Mouse (Mus musculus) brown adipose tissue, adult 24 weeks (tissue): Measurements from ENCODE around the gene Soga3. TPM values are rescaled to one million over a fixed set of nuclear protein-coding genes. Genes with fewer than 3 reads are reported as not detected.

Source experiments
- H3K27ac ChIP-seq: fragments of 200-500 bp; replicated peaks from 2 replicates; pipeline ENCODE4 v1.5.1; 2012; ENCODE audit warnings: low read depth, mild to moderate bottlenecking, low read length
- H3K4me1 ChIP-seq: fragments of 200-500 bp; 2 replicates; pipeline ENCODE4 v1.6.1; 2012; ENCODE audit warnings: low read length, mixed read lengths; ENCODE audit not compliant: control insufficient read depth, insufficient read depth, insufficient read length
- H3K4me3 ChIP-seq: fragments of 200-500 bp; 2 replicates; pipeline ENCODE4 v1.5.1; 2012; ENCODE audit warnings: low read depth, mild to moderate bottlenecking, low read length, moderate library complexity; ENCODE audit not compliant: insufficient read depth
- polyA plus RNA-seq: library from polyadenylated mRNA; stranded (reverse); fragments of >200 nt; gene quantifications from 2 replicates; pipeline ENCODE4 v1.2.4, GENCODE M21; 2012; ENCODE audit not compliant: missing spikeins, insufficient read depth, insufficient read length

Gene Soga3
- polyA plus RNA-seq, 1 experiment = not detected

GRCm38 (mm10) chr10:29180210-29180609, 36.6 kb downstream of the Soga3 start:
- no peak overlapping the region for H3K4me3 ChIP-seq
- no peak overlapping the region for H3K27ac ChIP-seq
- H3K4me1 ChIP-seq = no peaks in the 10 kb centered on the region

- Histone ChIP-seq H3K4me3 (no peak overlapping the region), H3K4me1 (no peaks in the 10 kb centered on the region), H3K27ac (no peak overlapping the region)
Measured at GRCm38 (mm10) chr10:29181046-29181445, 37.4 kb downstream of the Soga3 start.

GRCm38 (mm10) chr10:29193769-29194168, 50.1 kb downstream of the Soga3 start:
- no peak overlapping the region for H3K4me3 ChIP-seq
- no peak overlapping the region for H3K27ac ChIP-seq
- H3K4me1 ChIP-seq = no peaks in the 10 kb centered on the region

- H3K4me3 ChIP-seq = no peak overlapping the region
- H3K4me1 ChIP-seq = no peaks in the 10 kb centered on the region
- H3K27ac ChIP-seq = no peak overlapping the region
Measured at GRCm38 (mm10) chr10:29196811-29197210, 53.2 kb downstream of the Soga3 start.

GRCm38 (mm10) chr10:29198642-29199041, 55.0 kb downstream of the Soga3 start, which contains the start of gene Gm49353:
TSS of gene Gm49353 (plus strand) at chr10:29198954.
- Histone ChIP-seq H3K27ac (no peak within 1 kb of the TSS), H3K4me1 (no peaks in the 10 kb centered on the region), H3K4me3 (no peak within 1 kb of the TSS)

- Histone ChIP-seq H3K4me1 (no peaks in the 10 kb centered on the region), H3K27ac (no peak overlapping the region)
Measured at GRCm38 (mm10) chr10:29199835-29200234, 56.2 kb downstream of the Soga3 start.

GRCm38 (mm10) chr10:29200609-29201008, 57.0 kb downstream of the Soga3 start:
- Histone ChIP-seq H3K27ac (no peak overlapping the region), H3K4me3 (no peak overlapping the region), H3K4me1 (no peaks in the 10 kb centered on the region)

More at GRCm38 (mm10) chr10:29199835-29200234, 56.2 kb downstream of the Soga3 start:
- no peak overlapping the region for H3K4me3 ChIP-seq

GRCm38 (mm10) chr10:29206730-29207129, 63.1 kb downstream of the Soga3 start:
- Histone ChIP-seq H3K4me1 (no peaks in the 10 kb centered on the region), H3K27ac (no peak overlapping the region), H3K4me3 (no peak overlapping the region)

GRCm38 (mm10) chr10:29208735-29209134, 65.1 kb downstream of the Soga3 start:
- no peaks in the 10 kb centered on the region for H3K4me1 ChIP-seq
- no peak overlapping the region for H3K27ac ChIP-seq
- no peak overlapping the region for H3K4me3 ChIP-seq

GRCm38 (mm10) chr10:29211453-29211852, 67.8 kb downstream of the Soga3 start, which contains the start of gene 9330159F19Rik:
TSS of gene 9330159F19Rik (plus strand) at chr10:29211606.
- Histone ChIP-seq H3K27ac (no peak within 1 kb of the TSS), H3K4me1 (no peaks in the 10 kb centered on the region), H3K4me3 (no peak within 1 kb of the TSS)

- Histone ChIP-seq H3K27ac (no peak overlapping the region), H3K4me1 (no peaks in the 10 kb centered on the region), H3K4me3 (no peak overlapping the region)
Measured at GRCm38 (mm10) chr10:29213534-29214100, 70.0 kb downstream of the Soga3 start.

- no peak overlapping the region for H3K27ac ChIP-seq
Measured at GRCm38 (mm10) chr10:29216957-29217356, 73.3 kb downstream of the Soga3 start.

GRCm38 (mm10) chr10:29217451-29217850, 73.8 kb downstream of the Soga3 start:
- Histone ChIP-seq H3K4me1 (no peaks in the 10 kb centered on the region), H3K4me3 (no peak overlapping the region), H3K27ac (no peak overlapping the region)

More at GRCm38 (mm10) chr10:29216957-29217356, 73.3 kb downstream of the Soga3 start:
- no peaks in the 10 kb centered on the region for H3K4me1 ChIP-seq
- no peak overlapping the region for H3K4me3 ChIP-seq

GRCm38 (mm10) chr10:29225329-29225728, 81.7 kb downstream of the Soga3 start:
- Histone ChIP-seq H3K4me3 (no peak overlapping the region), H3K27ac (peak overlapping the region; percentile 45; the same call in 1 of the 2 replicates), H3K4me1 (no peaks in the 10 kb centered on the region)

GRCm38 (mm10) chr10:29231208-29231607, 87.6 kb downstream of the Soga3 start:
- Histone ChIP-seq H3K27ac (no peak overlapping the region), H3K4me1 (no peaks in the 10 kb centered on the region), H3K4me3 (no peak overlapping the region)
